Mouse (Mus musculus): Measurements from ENCODE around the gene Plg. TPM values are rescaled to one million over a fixed set of nuclear protein-coding genes. Genes with fewer than 3 reads are reported as not detected.

The Plg gene
- total and polyA plus RNA-seq, 3 experiments: not detected

DNA sequence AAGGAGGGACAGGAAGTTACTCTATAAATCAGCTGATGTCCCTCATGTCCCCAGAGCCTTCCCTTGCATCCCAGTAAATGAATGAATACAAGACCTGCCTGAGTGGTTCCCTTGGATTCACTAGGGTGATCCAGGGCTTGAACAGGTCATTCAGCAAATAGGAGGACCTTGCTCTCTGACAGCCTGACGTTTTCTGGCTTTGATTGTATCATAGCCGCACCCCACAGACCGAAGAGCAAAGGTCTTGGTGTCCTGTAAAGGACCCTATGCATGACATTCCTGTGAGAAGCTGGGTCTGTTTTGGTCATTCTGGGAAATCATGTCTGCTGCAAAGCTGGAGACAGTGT is 34.5 kb downstream of the Plg start:
- TF ChIP-seq PAX5 (IDR thresholded peaks at IDR 0.05; ENCODE audit: low read length): no peak
- no peak for TF ChIP-seq POLR2A (IDR thresholded peaks at IDR 0.05; ENCODE audit: low read depth, low read length)
- TF ChIP-seq ZC3H11A (IDR thresholded peaks at IDR 0.05; ENCODE audit: low read depth, low read length): no peak
- TF ChIP-seq NELFE (IDR thresholded peaks at IDR 0.05; ENCODE audit: low read depth, low read length): no peak
- no peak for TF ChIP-seq JUN (IDR thresholded peaks at IDR 0.05; ENCODE audit: insufficient read depth, low read depth, low read length)
- no peak for TF ChIP-seq NRF1 (IDR thresholded peaks at IDR 0.05; ENCODE audit: low read depth, low read length)
- no peak for TF ChIP-seq RCOR1 (conservative IDR thresholded peaks at IDR 0.05; ENCODE audit: low read depth, low read length)
- no peak for TF ChIP-seq CTCF (conservative IDR thresholded peaks at IDR 0.05 in 1 of 2, IDR thresholded peaks at IDR 0.05 in 1 of 2; ENCODE audit: low read depth in 2 of 2, low read length in 2 of 2)
- TF ChIP-seq TBP (conservative IDR thresholded peaks at IDR 0.05; ENCODE audit: low read depth, low read length): no peak
- TF ChIP-seq KAT2A (IDR thresholded peaks at IDR 0.05; ENCODE audit: insufficient replicate concordance, low read length): no peak
- no peak for TF ChIP-seq MEF2A (IDR thresholded peaks at IDR 0.05; ENCODE audit: borderline replicate concordance, low read depth, low read length)
- TF ChIP-seq GABPA (IDR thresholded peaks at IDR 0.05; ENCODE audit: insufficient replicate concordance, low read depth, low read length): no peak
- no peak for TF ChIP-seq ZKSCAN1 (IDR thresholded peaks at IDR 0.05; ENCODE audit: borderline replicate concordance, low read depth, low read length)
- TF ChIP-seq USF2 (conservative IDR thresholded peaks at IDR 0.05; ENCODE audit: low read depth, low read length): no peak
- no peak for TF ChIP-seq EP300 (IDR thresholded peaks at IDR 0.05; ENCODE audit: low read length)
- TF ChIP-seq ZMIZ1 (IDR thresholded peaks at IDR 0.05; ENCODE audit: low read depth, low read length): no peak
- TF ChIP-seq E2F4 (IDR thresholded peaks at IDR 0.05; ENCODE audit: insufficient replicate concordance, low read depth, low read length): no peak
- TF ChIP-seq JUND (conservative IDR thresholded peaks at IDR 0.05; ENCODE audit: low read depth, low read length): no peak
- Histone ChIP-seq H3K4me1 (ENCODE audit: control insufficient read depth in 1 of 2, insufficient read depth in 2 of 2) (peaks cover 0 to 10% of the 10 kb centered on the region in 2 experiments; a peak in 2 of 4 replicates), H3K27me3 (replicated peaks) (peaks cover 20% of the 10 kb centered on the region), H3K9me3 (replicated peaks; ENCODE audit: low read length) (no peaks in the 10 kb centered on the region), H3K27ac (ENCODE audit: insufficient read depth, low read depth) (no peak overlapping the region), H3K9ac (ENCODE audit: insufficient read depth, low read depth) (no peak overlapping the region), H3K79me2 (replicated peaks; ENCODE audit: control insufficient read depth, extremely low read depth, insufficient read depth, poor library complexity, severe bottlenecking) (no peaks in the 10 kb centered on the region), H3K36me3 (replicated peaks in 1 of 2; ENCODE audit: control insufficient read depth in 1 of 2, insufficient read depth in 1 of 2, low read length in 1 of 2) (no peaks in the 10 kb centered on the region), H3K4me2 (ENCODE audit: insufficient read depth, low read depth, poor library complexity, severe bottlenecking) (no peak overlapping the region), H3K4me3 (replicated peaks in 1 of 3; ENCODE audit: low read depth in 2 of 3, low read length in 2 of 3, poor library complexity in 1 of 3) (no peak overlapping the region)
- in situ Hi-C loops (cut with MboI; ENCODE audit: low pct_ligation_motif_present, low pct_unique_long_range_greater_than_20kb, low sequenced_read_pairs) (loop anchor here (10.0 kb wide), 1 partner anchor 252 kb away; no protein-coding TSS in a partner anchor), dilution Hi-C loops (cut with MboI; ENCODE audit: extremely low pct_ligation_motif_present, extremely low pct_unique_long_range_greater_than_20kb, low sequenced_read_pairs) (no loop called here)
- no peak for DNase-seq (ENCODE audit: extremely low read depth)

- DNase-seq (ENCODE audit: extremely low read depth): no peak
- no peak overlapping the region for H3K4me2 ChIP-seq (ENCODE audit: insufficient read depth, low read depth, poor library complexity, severe bottlenecking)
Measured at GRCm38 (mm10) chr17:12415031-12415735, 36.8 kb downstream of the Plg start.

More at GRCm38 (mm10) chr17:12415031-12415735, 36.8 kb downstream of the Plg start:
- H3K36me3 ChIP-seq (replicated peaks in 1 of 2; ENCODE audit: control insufficient read depth in 1 of 2, insufficient read depth in 1 of 2, low read length in 1 of 2): no peaks in the 10 kb centered on the region
- no peaks in the 10 kb centered on the region for H3K79me2 ChIP-seq (replicated peaks; ENCODE audit: control insufficient read depth, extremely low read depth, insufficient read depth, poor library complexity, severe bottlenecking)
- H3K27me3 ChIP-seq (replicated peaks): peaks cover 23% of the 10 kb centered on the region
- no peak overlapping the region for H3K27ac ChIP-seq (ENCODE audit: insufficient read depth, low read depth)
- no peaks in the 10 kb centered on the region for H3K9me3 ChIP-seq (replicated peaks; ENCODE audit: low read length)
- in situ Hi-C loops (cut with MboI; ENCODE audit: low pct_ligation_motif_present, low pct_unique_long_range_greater_than_20kb, low sequenced_read_pairs): loop anchor here (5.0 to 10.0 kb wide), 3 partner anchors 37 to 250 kb away; no protein-coding TSS in a partner anchor
- H3K4me3 ChIP-seq (replicated peaks in 1 of 3; ENCODE audit: low read depth in 2 of 3, low read length in 2 of 3, poor library complexity in 1 of 3): no peak overlapping the region
- no peak overlapping the region for H3K9ac ChIP-seq (ENCODE audit: insufficient read depth, low read depth)
- H3K4me1 ChIP-seq (ENCODE audit: control insufficient read depth in 1 of 2, insufficient read depth in 2 of 2): peaks cover 3 to 25% of the 10 kb centered on the region in 2 experiments; a peak in 3 of 4 replicates
- TF ChIP-seq CHD2 (IDR thresholded peaks at IDR 0.05; ENCODE audit: low read length) (0 out of 2 replicates have a peak, but pooled peaks have one; percentile 19), ZKSCAN1 (IDR thresholded peaks at IDR 0.05; ENCODE audit: borderline replicate concordance, low read depth, low read length) (no peak)
- dilution Hi-C loops (cut with MboI; ENCODE audit: extremely low pct_ligation_motif_present, extremely low pct_unique_long_range_greater_than_20kb, low sequenced_read_pairs): no loop called here
